Mouse (Mus musculus): Measurements from ENCODE around the gene Clk1. TPM values are rescaled to one million over a fixed set of nuclear protein-coding genes. Genes with fewer than 3 reads are reported as not detected.

Clk1 gene
- total RNA-seq, 2 experiments from 2014 or later: 56.7 to 80.5 TPM

Other genes starting within 250 kb of the Clk1 start
- under 1 TPM; 0.52 to 0.98 TPM for gene Aox4, start 213.7 kb downstream of the Clk1 start, total RNA-seq (2021)
- gene Aox2, start 145.7 kb downstream of the Clk1 start, total RNA-seq (2021): under 1 TPM; 0.27 to 0.34 TPM
- 100 to 1,000 TPM; 116 to 130 TPM for gene Bzw1, start 31.2 kb downstream of the Clk1 start, total RNA-seq (2021)
- gene Nif3l1, start 21.1 kb upstream of the Clk1 start, total RNA-seq (2021): 10 to 100 TPM; 13.8 to 14.1 TPM
- 10 to 100 TPM; 24.8 to 25.9 TPM for gene Ppil3, start 21.4 kb upstream of the Clk1 start, total RNA-seq (2021)
- gene Orc2, start 81.0 kb upstream of the Clk1 start, total RNA-seq (2021): 10 to 100 TPM; 18.1 to 21.1 TPM
- 10 to 100 TPM in 1 of 2 experiments, 1 to 10 TPM in 1; 8.6 to 10.4 TPM for gene Fam126b, start 162.3 kb upstream of the Clk1 start, total RNA-seq (2021)
- 100 to 1,000 TPM; 114 to 124 TPM for gene Ndufb3, start 162.3 kb upstream of the Clk1 start, total RNA-seq (2021)

All from gastrocnemius, postnatal 4 days (tissue).